Mouse (Mus musculus): ENCODE results near the gene Ngef.

GRCm38 (mm10) chr1:87553586-87553985 is 20.1 kb downstream of the Ngef start:
- TF ChIP-seq POLR2A (IDR thresholded peaks at IDR 0.05; ENCODE audit: control insufficient read depth in 1 of 2, insufficient read depth in 1 of 2, low read depth in 1 of 2, low read length in 2 of 2, poor library complexity in 1 of 2) (no peak), ZNF384 (IDR thresholded peaks at IDR 0.05; ENCODE audit: low read depth, low read length) (no peak), GABPA (IDR thresholded peaks at IDR 0.05; ENCODE audit: low read depth, low read length) (no peak)

All from MEL (cell line).